Mouse (Mus musculus): ENCODE measurements around the gene Clasp1.

GRCm38 (mm10) chr1:118413169-118413568 lies 24.3 kb downstream of the Clasp1 start:
- TF ChIP-seq CTCF (IDR thresholded peaks at IDR 0.05; ENCODE audit: extremely low read depth, insufficient read depth, low read length) (no peak), POLR2A (IDR thresholded peaks at IDR 0.05; ENCODE audit: extremely low read depth, insufficient read depth, low read length) (no peak)

Data from cortical plate, adult 2 months (tissue).